Mouse (Mus musculus) liver, embryonic 14.5 days (tissue): Measurements from ENCODE around the gene Tmsb10. TPM values are rescaled to one million over a fixed set of nuclear protein-coding genes. Genes with fewer than 3 reads are reported as not detected.

Source experiments
- ATAC-seq: fragments of 200-750 bp; cut with Nextera tagmentation; 2 replicates; pipeline ENCODE4 v1.8.0; 2017; ENCODE audit warnings: moderate number of reproducible peaks, mild to moderate bottlenecking, moderate library complexity; ENCODE audit not compliant: insufficient read depth
- DNase-seq, 3 experiments: peaks; one replicate each; pipeline ENCODE4 v3.0.0-alpha.2; 2012 to 2013; ENCODE audit warnings: low read depth in 3 of 3, low spot score in 3 of 3
- H3K27ac ChIP-seq: fragments of 300-500 bp; sonication (generic); 2 replicates; pipeline ENCODE4 v1.5.1; 2014; ENCODE audit warnings: moderate library complexity, mild to moderate bottlenecking, control low read depth, inconsistent platforms
- H3K27me3 ChIP-seq: fragments of 300-500 bp; sonication (generic); 2 replicates; pipeline ENCODE4 v1.6.1; 2014; ENCODE audit warnings: mild to moderate bottlenecking, low read length, moderate library complexity; ENCODE audit not compliant: control insufficient read depth, insufficient read depth
- H3K36me3 ChIP-seq: fragments of 300-500 bp; sonication (generic); replicated peaks from 2 replicates; pipeline ENCODE4 v1.6.1; 2014; ENCODE audit warnings: low read depth; ENCODE audit not compliant: control insufficient read depth, insufficient read depth
- H3K4me1 ChIP-seq, 2 experiments: fragments of 200-500 bp in 1 of 2; fragments of 300-500 bp in 1 of 2; sonication (generic) in 1 of 2; replicated peaks; 2 replicates each; pipeline ENCODE4 v1.6.1; 2012 to 2014; ENCODE audit warnings: antibody characterized with exemption in 1 of 2, inconsistent platforms in 1 of 2, low read length in 1 of 2; ENCODE audit not compliant: control insufficient read depth in 2 of 2, insufficient read depth in 2 of 2
- H3K4me2 ChIP-seq: fragments of 300-500 bp; sonication (generic); 2 replicates; pipeline ENCODE4 v1.6.1; 2014; ENCODE audit warnings: low read depth, mild to moderate bottlenecking, control low read depth, moderate library complexity
- H3K4me3 ChIP-seq, 2 experiments: fragments of 200-500 bp in 1 of 2; fragments of 300-500 bp in 1 of 2; sonication (generic) in 1 of 2; 2 replicates each; pipeline ENCODE4 v1.5.1; 2012 to 2014; ENCODE audit warnings: low read depth in 2 of 2, low read length in 2 of 2, mild to moderate bottlenecking in 2 of 2, control low read depth in 1 of 2, inconsistent platforms in 1 of 2, moderate library complexity in 1 of 2; ENCODE audit not compliant: insufficient read depth in 1 of 2
- H3K9ac ChIP-seq: fragments of 300-500 bp; sonication (generic); replicated peaks from 2 replicates; pipeline ENCODE4 v1.6.1; 2014; ENCODE audit warnings: mild to moderate bottlenecking, control low read depth, moderate library complexity
- H3K9me3 ChIP-seq: fragments of 300-500 bp; sonication (generic); 2 replicates; pipeline ENCODE4 v1.6.1; 2016; ENCODE audit warnings: low read length, mixed read lengths; ENCODE audit not compliant: control insufficient read depth
- CTCF ChIP-seq: IDR thresholded peaks from 2 replicates; pipeline ENCODE4 v1.5.1; 2016; ENCODE audit warnings: antibody characterized with exemption, low read depth, control low read depth
- EP300 ChIP-seq: IDR thresholded peaks from 2 replicates; pipeline ENCODE4 v1.6.1; 2016; ENCODE audit warnings: antibody characterized with exemption, low read depth
- WGBS: fragments of 180-500 bp; shearing (Covaris S2); extraction: QIAGEN DNeasy Blood & Tissue Kit; methylation state at CpG from one replicate; pipeline ENCODE4 v1.1.7; 2014; ENCODE audit not compliant: insufficient replicate concordance; 5-methylcytosine and 5-hydroxymethylcytosine counted together
- polyA plus RNA-seq, 2 experiments: library from polyadenylated mRNA; depleted of rRNA in 1 of 2; stranded (reverse) in 1 of 2; unstranded in 1 of 2; fragments of >200 nt; fragmentation: Nextera tagmentation in 1 of 2; extraction: Ambion mirVana in 1 of 2; gene quantifications; 2 replicates each; pipeline versions ENCODE4 v1.2.1 to v1.2.3; 2012 to 2014

Gene Tmsb10
- polyA plus RNA-seq, 2 experiments: 131 to 210 TPM

GRCm38 (mm10) chr6:72957093-72957435, 1.5 kb downstream of the Tmsb10 start:
- no peak overlapping the region for H3K9ac ChIP-seq
- no peak for TF ChIP-seq CTCF
- TF ChIP-seq EP300: no peak
- H3K27me3 ChIP-seq: peaks cover 4% of the 10 kb centered on the region
- no peaks in the 10 kb centered on the region for H3K36me3 ChIP-seq
- H3K4me1 ChIP-seq: peaks cover 0 to 26% of the 10 kb centered on the region in 2 experiments; a peak in 3 of 4 replicates
- 5% methylated on average over 14 of the region's 14 CpGs for WGBS
- DNase-seq (no peak), ATAC-seq (no peak)
- peak overlapping the region; percentile 54 to 63; a peak in 3 of 4 replicates for H3K4me3 ChIP-seq
- no peaks in the 10 kb centered on the region for H3K9me3 ChIP-seq
- H3K27ac ChIP-seq: no peak overlapping the region
- peak overlapping the region; percentile 78 for H3K4me2 ChIP-seq

- Histone ChIP-seq H3K9ac (no peak overlapping the region), H3K4me1 (peaks cover 0 to 22% of the 10 kb centered on the region in 2 experiments; a peak in 3 of 4 replicates), H3K36me3 (no peaks in the 10 kb centered on the region), H3K27ac (no peak overlapping the region), H3K27me3 (peaks cover 4% of the 10 kb centered on the region), H3K4me2 (peak overlapping the region; percentile 78), H3K9me3 (no peaks in the 10 kb centered on the region), H3K4me3 (peak overlapping the region; percentile 54 to 63; a peak in 3 of 4 replicates)
- DNase-seq (no peak), ATAC-seq (peak; percentile 44; the same call in 1 of the 2 replicates)
- WGBS: 8% methylated on average over 15 of the region's 15 CpGs
- TF ChIP-seq CTCF (no peak), EP300 (no peak)
Measured at GRCm38 (mm10) chr6:72956199-72957092, 2.1 kb downstream of the Tmsb10 start.

DNA sequence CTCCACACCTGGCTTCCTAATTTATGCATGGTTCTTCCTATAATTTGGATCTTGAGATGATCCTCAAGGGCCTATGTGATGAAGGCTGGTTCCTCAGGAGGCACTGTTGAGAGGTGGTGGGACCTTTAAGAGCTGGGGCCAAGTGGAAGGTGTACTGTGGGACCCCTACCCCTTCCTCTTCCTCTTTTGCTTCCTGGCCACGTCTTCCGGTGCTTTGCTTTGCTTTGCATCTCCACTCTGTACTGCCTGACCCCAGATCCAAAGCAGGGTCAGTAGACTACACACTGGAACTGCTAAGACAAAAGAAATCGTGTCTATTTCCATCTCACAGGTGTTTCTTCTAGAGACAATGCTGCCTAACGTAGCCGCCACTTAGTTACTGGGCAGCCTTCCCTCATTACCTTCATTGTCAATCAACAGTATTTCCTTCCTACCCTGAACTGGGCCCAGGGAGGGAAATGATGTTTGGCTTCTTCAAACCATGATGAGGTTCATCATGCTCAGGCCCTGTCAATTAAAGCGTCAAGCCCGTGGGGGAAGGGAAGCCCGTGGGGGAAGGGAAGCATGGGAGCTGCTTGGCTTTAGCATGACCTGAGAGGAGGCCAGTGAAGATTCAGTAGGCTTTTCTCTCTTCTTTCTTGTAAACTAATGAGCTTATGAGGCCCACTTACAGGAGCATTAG, 2.9 kb downstream of the Tmsb10 start:
- Histone ChIP-seq H3K9me3 (no peaks in the 10 kb centered on the region), H3K36me3 (no peaks in the 10 kb centered on the region), H3K9ac (no peak overlapping the region), H3K4me2 (0 out of 2 replicates have a peak overlapping the region, but pooled peaks have one; percentile 3), H3K4me3 (no peak overlapping the region), H3K27me3 (peaks cover 4% of the 10 kb centered on the region), H3K27ac (no peak overlapping the region), H3K4me1 (peaks cover 0 to 19% of the 10 kb centered on the region in 2 experiments; a peak in 3 of 4 replicates)
- no peak for ATAC-seq
- DNase-seq: no peak
- no peak for TF ChIP-seq EP300
- no peak for TF ChIP-seq CTCF
- 37% methylated on average over 8 of the region's 8 CpGs for WGBS

GRCm38 (mm10) chr6:72954786-72955185, 3.8 kb downstream of the Tmsb10 start:
- Histone ChIP-seq H3K4me3 (no peak overlapping the region), H3K4me1 (peaks cover 0 to 19% of the 10 kb centered on the region in 2 experiments; a peak in 3 of 4 replicates), H3K9ac (no peak overlapping the region), H3K4me2 (no peak overlapping the region), H3K36me3 (no peaks in the 10 kb centered on the region), H3K27ac (no peak overlapping the region), H3K27me3 (peaks cover 4% of the 10 kb centered on the region), H3K9me3 (no peaks in the 10 kb centered on the region)
- 16% methylated on average over 7 of the region's 7 CpGs for WGBS
- DNase-seq: no peak
- TF ChIP-seq CTCF: no peak
- no peak for TF ChIP-seq EP300
- ATAC-seq: no peak

- Histone ChIP-seq H3K27me3 (peaks cover 4% of the 10 kb centered on the region), H3K9ac (no peak overlapping the region), H3K36me3 (no peaks in the 10 kb centered on the region), H3K4me2 (no peak overlapping the region), H3K4me1 (peaks cover 0 to 19% of the 10 kb centered on the region in 2 experiments; a peak in 3 of 4 replicates), H3K9me3 (no peaks in the 10 kb centered on the region), H3K27ac (no peak overlapping the region), H3K4me3 (no peak overlapping the region)
- DNase-seq (no peak), ATAC-seq (no peak)
- TF ChIP-seq EP300: no peak
- TF ChIP-seq CTCF: no peak
- WGBS: 64% methylated on average over 2 of the region's 2 CpGs
Measured at GRCm38 (mm10) chr6:72952967-72953366, 5.6 kb downstream of the Tmsb10 start.
